Mouse (Mus musculus) E14TG2a.4 (cell line): ENCODE measurements at regions not wholly inside any gene's neighbourhood (a gene's known extent, or its start where the extent isn't known, plus 50 kb on each side); places are given as distances from the start of the nearest gene placed in this dataset.

Source experiments
- H3K27me3 ChIP-seq: 2 replicates; pipeline ENCODE4 v1.6.1; 2014; ENCODE audit warnings: low read length, control low read depth; ENCODE audit not compliant: insufficient read depth
- H3K36me3 ChIP-seq: 2 replicates; pipeline ENCODE4 v1.6.1; 2014; ENCODE audit warnings: low read length, control low read depth; ENCODE audit not compliant: insufficient read depth
- H3K4me1 ChIP-seq: replicated peaks from 2 replicates; pipeline ENCODE4 v1.6.1; 2014; ENCODE audit warnings: low read depth, low read length, control low read depth
- H3K4me3 ChIP-seq: replicated peaks from 2 replicates; pipeline ENCODE4 v1.5.1; 2014; ENCODE audit warnings: mild to moderate bottlenecking, low read length
- H3K9me3 ChIP-seq: 2 replicates; pipeline ENCODE4 v1.6.1; 2014; ENCODE audit warnings: low read length, control low read depth
- CTCF ChIP-seq: conservative IDR thresholded peaks from 2 replicates; pipeline ENCODE4 v1.5.1; 2014; ENCODE audit warnings: low read length
- NANOG ChIP-seq: IDR thresholded peaks from 2 replicates; pipeline ENCODE4 v1.6.1; 2014; ENCODE audit warnings: borderline replicate concordance, low read length, mixed read lengths
- POU5F1 ChIP-seq: IDR thresholded peaks from 2 replicates; pipeline ENCODE4 v1.6.1; 2014; ENCODE audit warnings: low read length, borderline replicate concordance

- no peak for TF ChIP-seq NANOG
- TF ChIP-seq POU5F1, result no peak
- no peak for TF ChIP-seq CTCF
Measured at GRCm38 (mm10) chr12:65496613-65497012, 271.3 kb downstream of the Wdr20rt start.

GRCm38 (mm10) chr12:65497602-65498001 is 272.3 kb downstream of the Wdr20rt start:
- Histone ChIP-seq H3K9me3 (peaks cover 17% of the 10 kb centered on the region), H3K4me1 (no peaks in the 10 kb centered on the region; the same call in 1 of the 2 replicates), H3K4me3 (no peak overlapping the region), H3K36me3 (no peaks in the 10 kb centered on the region), H3K27me3 (no peaks in the 10 kb centered on the region)
- no peak for TF ChIP-seq NANOG

More at GRCm38 (mm10) chr12:65496613-65497012, 271.3 kb downstream of the Wdr20rt start:
- no peaks in the 10 kb centered on the region for H3K36me3 ChIP-seq
- H3K9me3 ChIP-seq, result peaks cover 17% of the 10 kb centered on the region
- no peak overlapping the region for H3K4me3 ChIP-seq
- no peaks in the 10 kb centered on the region for H3K4me1 ChIP-seq
- H3K27me3 ChIP-seq, result no peaks in the 10 kb centered on the region

DNA sequence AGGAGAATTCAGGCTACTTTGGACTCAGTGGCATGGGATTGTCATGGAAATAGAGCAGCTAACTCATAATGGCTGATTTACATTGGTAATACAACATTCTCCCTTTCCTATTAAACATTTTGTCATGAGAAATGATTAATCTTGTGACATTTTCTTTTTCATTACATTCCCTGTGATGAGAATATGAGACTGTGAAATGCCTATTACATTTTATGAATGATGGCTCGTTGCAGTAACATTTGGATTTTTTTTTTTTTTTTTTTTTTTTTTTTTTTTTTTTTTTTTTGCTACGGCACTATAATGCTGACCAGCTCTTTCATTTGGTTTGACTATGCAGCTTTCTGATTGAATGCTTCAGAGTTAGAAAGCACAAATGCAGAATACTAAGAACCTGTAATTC is 276.1 kb downstream of the Wdr20rt start:
- no peaks in the 10 kb centered on the region for H3K27me3 ChIP-seq
- H3K4me3 ChIP-seq, result no peak overlapping the region
- H3K36me3 ChIP-seq, result no peaks in the 10 kb centered on the region
- H3K4me1 ChIP-seq, result no peaks in the 10 kb centered on the region; the same call in 1 of the 2 replicates
- peaks cover 1% of the 10 kb centered on the region; the same call in 1 of the 2 replicates for H3K9me3 ChIP-seq
- TF ChIP-seq NANOG, result no peak
- TF ChIP-seq POU5F1, result no peak
- TF ChIP-seq CTCF, result no peak

- no peaks in the 10 kb centered on the region for H3K27me3 ChIP-seq
- no peaks in the 10 kb centered on the region; the same call in 1 of the 2 replicates for H3K4me1 ChIP-seq
- no peaks in the 10 kb centered on the region for H3K36me3 ChIP-seq
- H3K9me3 ChIP-seq, result peaks cover 3% of the 10 kb centered on the region; the same call in 1 of the 2 replicates
- no peak overlapping the region for H3K4me3 ChIP-seq
- no peak for TF ChIP-seq POU5F1
Measured at GRCm38 (mm10) chr12:65502045-65502444, 276.7 kb downstream of the Wdr20rt start.

DNA sequence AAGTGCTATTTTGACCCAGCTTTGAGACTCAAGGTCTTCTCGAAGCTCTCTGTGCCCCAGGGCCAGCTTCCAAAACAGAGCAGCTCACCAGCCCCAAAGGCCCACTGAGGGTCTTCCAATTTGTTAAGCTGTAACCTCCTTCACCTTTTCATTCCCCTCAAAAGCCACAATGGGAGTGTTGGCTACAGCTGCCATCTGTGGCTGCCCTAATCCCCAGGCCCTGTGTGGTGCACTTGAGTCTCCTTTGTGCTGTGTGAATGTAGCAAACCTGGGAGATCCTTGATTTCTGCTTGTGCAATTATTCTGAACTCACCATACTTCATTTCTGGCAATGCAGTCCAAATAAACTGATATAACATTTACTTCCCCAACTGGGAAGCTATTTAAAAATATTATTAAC is 287.8 kb downstream of the Wdr20rt start:
- Histone ChIP-seq H3K9me3 (peaks cover 16% of the 10 kb centered on the region), H3K36me3 (no peaks in the 10 kb centered on the region), H3K4me3 (no peak overlapping the region), H3K27me3 (no peaks in the 10 kb centered on the region), H3K4me1 (no peaks in the 10 kb centered on the region)
- TF ChIP-seq CTCF, result no peak
- TF ChIP-seq POU5F1, result no peak
- no peak for TF ChIP-seq NANOG

DNA sequence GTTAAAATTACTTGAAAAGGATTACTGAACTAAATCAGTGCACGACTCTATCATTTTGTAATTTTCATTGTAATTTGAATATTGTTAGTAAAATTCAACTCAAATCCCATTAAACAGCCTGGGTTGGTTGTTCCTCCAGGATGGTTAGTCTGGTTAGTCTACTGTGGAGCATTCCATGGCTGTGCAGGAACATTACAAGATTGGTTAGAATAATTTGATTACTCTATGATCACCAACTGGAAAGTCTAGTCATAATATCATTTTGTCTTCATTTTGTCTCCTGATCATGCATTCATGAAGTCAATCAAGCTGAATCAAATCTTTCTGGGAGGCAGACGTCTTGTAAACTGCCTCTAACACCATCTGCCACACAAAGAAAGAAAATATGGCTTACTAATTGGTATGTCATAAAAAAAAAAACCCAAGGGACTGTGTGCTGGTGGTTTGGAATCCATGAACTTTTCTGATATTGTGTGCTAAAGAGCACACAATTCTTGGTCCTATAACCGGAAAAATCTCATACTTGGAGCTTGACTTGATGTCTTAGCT is 308.9 kb downstream of the Wdr20rt start:
- H3K4me1 ChIP-seq, result no peaks in the 10 kb centered on the region

GRCm38 (mm10) chr12:65548301-65548700 is 323.0 kb downstream of the Wdr20rt start:
- Histone ChIP-seq H3K36me3 (no peaks in the 10 kb centered on the region), H3K4me1 (no peaks in the 10 kb centered on the region), H3K4me3 (no peak overlapping the region), H3K27me3 (no peaks in the 10 kb centered on the region), H3K9me3 (no peaks in the 10 kb centered on the region)
- TF ChIP-seq NANOG (no peak), POU5F1 (no peak), CTCF (no peak)

More for the DNA sequence above, 308.9 kb downstream of the Wdr20rt start:
- no peaks in the 10 kb centered on the region for H3K9me3 ChIP-seq
- TF ChIP-seq POU5F1 (no peak), NANOG (no peak), CTCF (no peak)
- H3K36me3 ChIP-seq, result no peaks in the 10 kb centered on the region
- H3K27me3 ChIP-seq, result no peaks in the 10 kb centered on the region
- H3K4me3 ChIP-seq, result no peak overlapping the region

- H3K4me3 ChIP-seq, result no peak overlapping the region
- H3K4me1 ChIP-seq, result no peaks in the 10 kb centered on the region
- TF ChIP-seq POU5F1 (no peak), NANOG (no peak), CTCF (no peak)
- H3K9me3 ChIP-seq, result no peaks in the 10 kb centered on the region
- no peaks in the 10 kb centered on the region for H3K36me3 ChIP-seq
- no peaks in the 10 kb centered on the region for H3K27me3 ChIP-seq
Measured at GRCm38 (mm10) chr12:65552230-65552629, 326.9 kb downstream of the Wdr20rt start.

DNA sequence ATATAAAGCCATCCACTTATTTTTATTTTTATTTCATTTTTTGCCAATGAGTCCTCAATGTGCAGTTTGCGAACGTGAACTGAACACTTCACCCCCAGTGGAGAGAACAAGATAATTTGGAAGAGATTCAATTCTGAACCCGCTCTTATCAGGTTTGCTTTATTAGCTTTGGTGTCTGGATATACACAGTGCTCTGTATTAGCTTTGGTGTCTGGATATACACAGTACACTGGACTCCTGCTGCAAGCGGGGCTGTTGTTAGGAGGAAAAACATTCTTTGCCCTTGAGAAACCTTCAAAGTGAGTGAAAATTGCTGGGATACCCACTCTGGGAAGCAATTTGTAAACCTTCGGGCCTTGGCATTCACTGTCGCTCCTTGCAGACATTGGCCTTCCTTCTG is 333.7 kb downstream of the Wdr20rt start:
- Histone ChIP-seq H3K9me3 (no peaks in the 10 kb centered on the region), H3K4me1 (no peaks in the 10 kb centered on the region), H3K36me3 (no peaks in the 10 kb centered on the region), H3K27me3 (no peaks in the 10 kb centered on the region), H3K4me3 (no peak overlapping the region)
- TF ChIP-seq NANOG, result no peak
- no peak for TF ChIP-seq POU5F1
- TF ChIP-seq CTCF, result no peak

DNA sequence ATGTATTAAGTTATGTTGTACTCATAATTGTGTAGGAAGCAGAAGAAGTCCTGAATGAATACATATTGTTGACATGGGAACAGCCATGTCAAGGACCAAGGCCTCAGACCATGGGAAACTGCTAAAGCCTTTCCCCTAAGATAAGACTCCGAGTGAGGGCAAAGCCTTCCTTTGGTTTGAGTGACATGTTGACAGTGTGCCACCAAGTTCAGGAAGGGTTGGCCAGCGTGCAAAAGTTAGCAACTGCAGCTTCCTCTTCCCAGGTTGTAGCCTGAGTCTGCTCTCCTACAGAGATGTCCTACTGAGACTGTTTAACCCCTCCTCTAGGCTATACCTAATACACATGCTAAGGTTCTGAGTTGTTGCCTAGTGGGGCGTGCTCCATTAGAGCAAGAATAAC is 334.5 kb downstream of the Wdr20rt start:
- Histone ChIP-seq H3K36me3 (no peaks in the 10 kb centered on the region), H3K27me3 (no peaks in the 10 kb centered on the region), H3K9me3 (no peaks in the 10 kb centered on the region), H3K4me3 (no peak overlapping the region), H3K4me1 (no peaks in the 10 kb centered on the region)
- TF ChIP-seq NANOG (no peak), POU5F1 (no peak), CTCF (no peak)
